Mouse (Mus musculus): Measurements from ENCODE around the gene Bgn. TPM values are rescaled to one million over a fixed set of nuclear protein-coding genes. Genes with fewer than 3 reads are reported as not detected.

The Bgn gene
- polyA plus RNA-seq, 1 experiment from 2014 or later, result 42.1 TPM

- WGBS, result 88% methylated on average over 7 of the region's 7 CpGs
- ATAC-seq (ENCODE audit: low FRiP score), result no peak
- no peaks in the 10 kb centered on the region for H3K4me1 ChIP-seq (ENCODE audit: control insufficient read depth, insufficient read depth, low read length)
- H3K9me3 ChIP-seq (ENCODE audit: control insufficient read depth, low read length), result no peaks in the 10 kb centered on the region
- H3K4me3 ChIP-seq (ENCODE audit: low read depth, low read length), result no peak overlapping the region
- H3K27me3 ChIP-seq (ENCODE audit: control insufficient read depth, insufficient read depth, low read length), result no peaks in the 10 kb centered on the region
- no peak overlapping the region for H3K27ac ChIP-seq (ENCODE audit: low read depth, low read length)
- no peak overlapping the region for H3K9ac ChIP-seq (ENCODE audit: low read length)
- H3K36me3 ChIP-seq (ENCODE audit: control insufficient read depth, insufficient read depth, low read length), result no peaks in the 10 kb centered on the region
- H3K4me2 ChIP-seq, result no peak overlapping the region
- no peak for DNase-seq (ENCODE audit: low spot score, missing footprints)
Observed at GRCm38 (mm10) chrX:73537875-73538274, 54.5 kb downstream of the Bgn start.

GRCm38 (mm10) chrX:73543340-73543739 is 59.9 kb downstream of the Bgn start:
- 63% methylated on average over 3 of the region's 3 CpGs for WGBS
- H3K27ac ChIP-seq (ENCODE audit: low read depth, low read length), result no peak overlapping the region
- H3K36me3 ChIP-seq (ENCODE audit: control insufficient read depth, insufficient read depth, low read length), result no peaks in the 10 kb centered on the region
- H3K4me3 ChIP-seq (ENCODE audit: low read depth, low read length), result no peak overlapping the region
- ATAC-seq (ENCODE audit: low FRiP score) (no peak), DNase-seq (ENCODE audit: low spot score, missing footprints) (no peak)
- H3K4me2 ChIP-seq, result no peak overlapping the region
- no peaks in the 10 kb centered on the region for H3K4me1 ChIP-seq (ENCODE audit: control insufficient read depth, insufficient read depth, low read length)
- H3K9me3 ChIP-seq (ENCODE audit: control insufficient read depth, low read length), result no peaks in the 10 kb centered on the region
- H3K9ac ChIP-seq (ENCODE audit: low read length), result no peak overlapping the region
- no peaks in the 10 kb centered on the region for H3K27me3 ChIP-seq (ENCODE audit: control insufficient read depth, insufficient read depth, low read length)

Other genes starting within 250 kb of the Bgn start
- 0.12 and 0.22 TPM in 2 replicates for gene Xlr4c, start 240.5 kb upstream of the Bgn start, polyA plus RNA-seq (2014; fragmentation: Nextera tagmentation; extraction: Ambion mirVana)
- gene Xlr3c, start 218.2 kb upstream of the Bgn start, polyA plus RNA-seq (2014; fragmentation: Nextera tagmentation; extraction: Ambion mirVana), result 0.11 and 0.14 TPM in 2 replicates
- not detected in 2 replicates for gene Xlr5a, start 190.6 kb upstream of the Bgn start, polyA plus RNA-seq (2014; fragmentation: Nextera tagmentation; extraction: Ambion mirVana)
- gene Xlr5c, start 190.6 kb upstream of the Bgn start, polyA plus RNA-seq (2014; fragmentation: Nextera tagmentation; extraction: Ambion mirVana), result not detected in 2 replicates
- gene Gm45015, start 146.8 kb upstream of the Bgn start, polyA plus RNA-seq (2014; fragmentation: Nextera tagmentation; extraction: Ambion mirVana), result not detected in 2 replicates
- 15.9 and 17.7 TPM in 2 replicates for gene Zfp275, start 141.0 kb upstream of the Bgn start, polyA plus RNA-seq (2014; fragmentation: Nextera tagmentation; extraction: Ambion mirVana)
- gene Gm18336, start 84.9 kb upstream of the Bgn start, polyA plus RNA-seq (2014; fragmentation: Nextera tagmentation; extraction: Ambion mirVana), result not detected in 2 replicates
- gene Zfp92, start 72.5 kb upstream of the Bgn start, polyA plus RNA-seq (2014; fragmentation: Nextera tagmentation; extraction: Ambion mirVana), result 0.05 and 0.07 TPM in 2 replicates
- not detected in 2 replicates for gene Trex2, start 48.3 kb upstream of the Bgn start, polyA plus RNA-seq (2014; fragmentation: Nextera tagmentation; extraction: Ambion mirVana)
- gene Haus7, start 24.6 kb upstream of the Bgn start, polyA plus RNA-seq (2014; fragmentation: Nextera tagmentation; extraction: Ambion mirVana), result 72.3 and 73.5 TPM in 2 replicates
- gene Atp2b3, start 19.5 kb downstream of the Bgn start, polyA plus RNA-seq (2014; fragmentation: Nextera tagmentation; extraction: Ambion mirVana), result 0.25 and 0.30 TPM in 2 replicates
- 1.7 and 2.1 TPM in 2 replicates for gene Dusp9, start 155.8 kb downstream of the Bgn start, polyA plus RNA-seq (2014; fragmentation: Nextera tagmentation; extraction: Ambion mirVana)
- gene Pnck, start 176.5 kb downstream of the Bgn start, polyA plus RNA-seq (2014; fragmentation: Nextera tagmentation; extraction: Ambion mirVana), result 13.0 and 14.5 TPM in 2 replicates
- gene Slc6a8, start 189.5 kb downstream of the Bgn start, polyA plus RNA-seq (2014; fragmentation: Nextera tagmentation; extraction: Ambion mirVana), result 6.0 and 6.6 TPM in 2 replicates
- gene Bcap31, start 232.6 kb downstream of the Bgn start, polyA plus RNA-seq (2014; fragmentation: Nextera tagmentation; extraction: Ambion mirVana), result 144 and 154 TPM in 2 replicates
- gene Abcd1, start 233.0 kb downstream of the Bgn start, polyA plus RNA-seq (2014; fragmentation: Nextera tagmentation; extraction: Ambion mirVana), result 6.7 and 7.1 TPM in 2 replicates